Comparison of ENCODE assay signal across 15 mouse cellular contexts in the genomic region with DNA sequence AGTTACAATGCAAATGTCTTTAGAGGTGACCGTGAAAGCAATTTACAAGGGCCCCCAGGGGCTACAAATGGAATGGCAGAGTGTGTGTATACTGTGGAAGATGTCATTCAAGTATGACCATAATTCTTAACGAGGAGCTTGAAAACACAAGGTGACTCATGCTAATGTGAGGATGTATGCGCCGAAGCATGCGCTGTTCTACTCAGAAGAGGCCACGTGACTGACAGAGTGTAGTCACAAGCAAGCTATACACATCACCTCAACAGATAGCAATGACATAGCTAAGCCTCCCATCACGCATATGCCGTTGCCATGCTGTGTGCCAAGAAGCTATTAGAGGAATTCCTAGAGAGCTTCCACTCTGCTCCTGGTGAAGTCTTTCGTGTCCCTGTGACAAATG. TPM values are rescaled to one million over a fixed set of nuclear protein-coding genes. Genes with fewer than 3 reads are reported as not detected.
"Had no signal": no experiment of that assay in that cellular context is flagged by ENCODE, and none has a peak within 500 bp of the region (broad histone marks: within the 10 kb centered on the region; RNA-seq: fewer than 3 reads in every experiment).

No protein-coding gene starts in this region.

- H3K27ac ChIP-seq: limb, embryonic 13.5 days; liver, embryonic 14.5 days; midbrain, embryonic 10.5 days; midbrain, embryonic 15.5 days; stomach, embryonic 15.5 days had no signal

- H3K4me2 ChIP-seq: limb, embryonic 13.5 days; midbrain, embryonic 15.5 days; stomach, embryonic 15.5 days had no signal

- H3K9me3 ChIP-seq: limb, embryonic 13.5 days; midbrain, embryonic 10.5 days; midbrain, embryonic 15.5 days; stomach, embryonic 15.5 days had no signal

- H3K27me3 ChIP-seq: limb, embryonic 13.5 days; stomach, embryonic 15.5 days had no signal

- H3K9ac ChIP-seq: limb, embryonic 13.5 days; liver, embryonic 14.5 days; midbrain, embryonic 15.5 days; stomach, embryonic 15.5 days had no signal

- H3K36me3 ChIP-seq: limb, embryonic 13.5 days; midbrain, embryonic 10.5 days; midbrain, embryonic 15.5 days; stomach, embryonic 15.5 days had no signal

- H3K4me3 ChIP-seq: limb, embryonic 13.5 days; midbrain, embryonic 10.5 days; midbrain, embryonic 15.5 days; stomach, embryonic 15.5 days had no signal

- ATAC-seq: lung, postnatal 0 days; midbrain, embryonic 15.5 days had no signal

- DNase-seq: kidney, adult 18-20 months; left cerebral cortex, postnatal 4 days; lung, adult 2 months; lung, postnatal 4 days; retina, postnatal 1 day; right cerebral cortex, postnatal 14 days; thymus, adult 2 months; thymus, postnatal 25 days had no signal

- H3K4me1 ChIP-seq: midbrain, embryonic 10.5 days; midbrain, embryonic 15.5 days; stomach, embryonic 15.5 days had no signal

RNA-seq across cellular contexts. Expression of a gene that starts 5.2 kb away (rescaled TPM):
- total RNA-seq: megakaryocyte, adult 5-6 weeks had no signal
